Mouse (Mus musculus): Measurements from ENCODE around the gene Plekho2. TPM values are rescaled to one million over a fixed set of nuclear protein-coding genes. Genes with fewer than 3 reads are reported as not detected.

Gene Plekho2
- polyA plus RNA-seq, 1 experiment: 55.8 TPM

DNA sequence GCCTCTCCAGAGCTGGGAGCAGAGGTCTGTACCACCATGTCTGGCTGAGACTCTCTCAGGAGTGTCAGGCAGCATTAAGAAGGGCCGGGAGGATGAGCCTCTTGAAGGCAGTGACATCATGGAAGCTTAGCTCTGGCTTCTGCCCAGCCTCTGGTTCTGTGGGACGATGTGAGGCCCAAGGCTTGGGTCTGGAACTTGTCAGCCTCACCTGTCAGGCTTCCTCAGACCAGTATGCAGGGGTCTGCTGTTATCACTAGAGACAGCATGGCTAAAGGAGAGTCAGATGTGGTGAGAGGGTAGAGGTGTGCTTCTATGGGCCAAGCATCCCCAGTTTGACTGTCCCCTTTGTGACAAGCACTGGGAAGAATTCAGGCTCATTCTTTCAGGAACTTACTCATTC is 33.3 kb upstream of the Plekho2 start:
- no peak for DNase-seq (ENCODE audit: low read depth in 1 of 2, low spot score in 2 of 2)
- Histone ChIP-seq H3K27me3 (ENCODE audit: control insufficient read depth, insufficient read depth, low read length) (no peaks in the 10 kb centered on the region), H3K27ac (ENCODE audit: insufficient read depth, low read length) (no peak overlapping the region)

DNA sequence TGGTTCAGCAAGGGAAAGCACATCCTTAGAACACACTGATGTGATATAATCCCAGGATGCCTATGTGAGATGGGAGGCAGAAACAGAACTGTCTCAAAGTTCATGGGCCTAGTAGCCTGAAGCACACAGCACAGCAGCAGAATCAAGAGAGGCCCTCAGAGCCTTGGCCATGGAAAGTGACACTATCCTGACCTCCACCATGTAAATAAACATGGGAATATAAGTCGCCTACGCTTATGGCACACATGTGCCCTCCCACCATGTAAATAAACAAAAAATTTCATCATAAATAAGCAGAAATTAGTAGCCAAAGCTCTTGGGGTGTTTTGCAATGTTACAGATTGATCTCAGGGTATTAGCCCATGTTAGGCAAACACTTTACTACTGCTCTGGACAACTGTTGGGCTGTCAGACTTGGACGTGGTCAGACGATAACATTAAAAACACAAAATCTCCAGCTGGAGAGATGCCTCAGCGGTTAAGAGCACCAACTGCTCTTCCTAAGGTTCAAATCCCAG is 32.2 kb upstream of the Plekho2 start:
- DNase-seq (ENCODE audit: low read depth in 1 of 2, low spot score in 2 of 2): no peak
- H3K4me1 ChIP-seq (ENCODE audit: control insufficient read depth, insufficient read depth, insufficient read length): no peaks in the 10 kb centered on the region
- no peaks in the 10 kb centered on the region for H3K27me3 ChIP-seq (ENCODE audit: control insufficient read depth, insufficient read depth, low read length)
- H3K27ac ChIP-seq (ENCODE audit: insufficient read depth, low read length): no peak overlapping the region
- TF ChIP-seq CTCF (IDR thresholded peaks at IDR 0.05; ENCODE audit: extremely low read depth, insufficient read depth, insufficient read length, insufficient replicate concordance) (no peak), POLR2A (IDR thresholded peaks at IDR 0.05; ENCODE audit: low read depth, low read length) (no peak)
- WGBS: 90% methylated on average over 5 of the region's 5 CpGs
- no peak overlapping the region for H3K4me3 ChIP-seq (ENCODE audit: extremely low read depth, insufficient read depth, insufficient read length)
- H3K36me3 ChIP-seq (ENCODE audit: control insufficient read depth, insufficient read depth, low read length): no peaks in the 10 kb centered on the region

More for the DNA sequence above, 33.3 kb upstream of the Plekho2 start:
- no peaks in the 10 kb centered on the region for H3K4me1 ChIP-seq (ENCODE audit: control insufficient read depth, insufficient read depth, insufficient read length)
- TF ChIP-seq CTCF (IDR thresholded peaks at IDR 0.05; ENCODE audit: extremely low read depth, insufficient read depth, insufficient read length, insufficient replicate concordance) (no peak), POLR2A (IDR thresholded peaks at IDR 0.05; ENCODE audit: low read depth, low read length) (no peak)
- WGBS: 87% methylated on average over 2 of the region's 2 CpGs
- H3K36me3 ChIP-seq (ENCODE audit: control insufficient read depth, insufficient read depth, low read length): no peaks in the 10 kb centered on the region
- no peak overlapping the region for H3K4me3 ChIP-seq (ENCODE audit: extremely low read depth, insufficient read depth, insufficient read length)

DNA sequence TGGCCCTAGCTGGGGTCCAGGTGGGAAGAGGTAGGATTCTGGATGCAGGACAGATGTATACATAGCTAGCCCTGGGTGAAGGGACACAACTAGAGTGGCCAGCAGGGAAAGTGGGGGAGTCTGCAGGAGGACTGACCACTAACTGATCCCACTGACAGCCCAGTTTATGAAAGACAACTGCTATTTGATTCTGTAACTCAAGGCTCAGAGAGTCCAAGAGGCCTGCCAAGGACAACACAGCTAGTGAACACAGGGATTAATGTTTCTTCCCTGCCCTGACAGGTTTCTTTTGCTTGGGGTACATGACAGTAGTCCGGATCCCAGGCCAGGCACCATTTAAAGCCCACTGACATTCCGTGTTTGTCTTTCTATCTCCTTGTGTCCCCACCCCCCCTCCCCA is 27.3 kb upstream of the Plekho2 start:
- no peaks in the 10 kb centered on the region for H3K36me3 ChIP-seq (ENCODE audit: control insufficient read depth, insufficient read depth, low read length)
- no peak overlapping the region for H3K27ac ChIP-seq (ENCODE audit: insufficient read depth, low read length)
- DNase-seq (ENCODE audit: low read depth in 1 of 2, low spot score in 2 of 2): no peak
- no peak for TF ChIP-seq CTCF (IDR thresholded peaks at IDR 0.05; ENCODE audit: extremely low read depth, insufficient read depth, insufficient read length, insufficient replicate concordance)
- no peak for TF ChIP-seq POLR2A (IDR thresholded peaks at IDR 0.05; ENCODE audit: low read depth, low read length)
- H3K27me3 ChIP-seq (ENCODE audit: control insufficient read depth, insufficient read depth, low read length): no peaks in the 10 kb centered on the region
- no peaks in the 10 kb centered on the region for H3K4me1 ChIP-seq (ENCODE audit: control insufficient read depth, insufficient read depth, insufficient read length)
- H3K4me3 ChIP-seq (ENCODE audit: extremely low read depth, insufficient read depth, insufficient read length): no peak overlapping the region
- 96% methylated on average over 2 of the region's 2 CpGs for WGBS

DNA sequence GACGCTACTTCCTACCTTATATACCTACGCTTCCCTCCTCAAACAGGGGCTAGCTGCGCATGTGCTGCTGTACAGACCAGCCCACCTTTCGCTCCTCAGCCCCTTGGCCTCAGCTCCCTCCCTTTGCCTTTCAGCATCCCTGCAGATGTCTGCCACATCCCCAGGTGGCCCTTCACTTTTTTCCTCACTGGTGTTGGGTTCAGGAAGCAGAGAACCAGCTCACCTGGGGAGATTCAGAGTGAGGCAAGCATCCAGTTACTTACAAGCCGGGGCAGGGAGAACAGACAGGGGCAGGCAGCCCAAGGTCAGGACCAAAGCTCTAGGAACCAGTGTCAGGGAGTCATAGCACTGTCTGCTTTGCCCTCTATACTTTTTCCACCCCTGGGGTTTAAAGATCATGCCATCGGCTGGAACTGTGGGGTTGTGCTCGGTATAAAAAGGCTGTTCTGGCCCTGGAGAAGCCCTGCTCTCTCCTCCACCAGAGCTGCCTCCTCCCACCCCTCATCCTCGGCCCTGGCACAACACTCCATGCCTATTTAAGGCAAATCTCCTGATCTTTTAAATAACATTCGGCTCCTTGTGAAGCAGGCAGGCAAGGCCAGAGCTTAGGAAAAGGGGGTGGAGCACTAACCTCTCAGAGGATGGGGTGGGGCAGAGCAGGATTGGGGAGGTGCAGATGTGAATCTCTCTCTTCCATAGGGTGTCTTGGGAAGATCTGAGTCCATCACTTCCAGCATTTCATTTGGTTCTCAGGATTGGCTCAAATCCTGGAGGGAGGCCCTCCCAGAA is 26.7 kb upstream of the Plekho2 start:
- Histone ChIP-seq H3K27me3 (ENCODE audit: control insufficient read depth, insufficient read depth, low read length) (no peaks in the 10 kb centered on the region), H3K4me3 (ENCODE audit: extremely low read depth, insufficient read depth, insufficient read length) (no peak overlapping the region), H3K36me3 (ENCODE audit: control insufficient read depth, insufficient read depth, low read length) (no peaks in the 10 kb centered on the region), H3K27ac (ENCODE audit: insufficient read depth, low read length) (no peak overlapping the region), H3K4me1 (ENCODE audit: control insufficient read depth, insufficient read depth, insufficient read length) (no peaks in the 10 kb centered on the region)
- DNase-seq (ENCODE audit: low read depth in 1 of 2, low spot score in 2 of 2): no peak
- TF ChIP-seq CTCF (IDR thresholded peaks at IDR 0.05; ENCODE audit: extremely low read depth, insufficient read depth, insufficient read length, insufficient replicate concordance) (no peak), POLR2A (IDR thresholded peaks at IDR 0.05; ENCODE audit: low read depth, low read length) (no peak)
- WGBS: 84% methylated on average over 9 of the region's 9 CpGs

DNA sequence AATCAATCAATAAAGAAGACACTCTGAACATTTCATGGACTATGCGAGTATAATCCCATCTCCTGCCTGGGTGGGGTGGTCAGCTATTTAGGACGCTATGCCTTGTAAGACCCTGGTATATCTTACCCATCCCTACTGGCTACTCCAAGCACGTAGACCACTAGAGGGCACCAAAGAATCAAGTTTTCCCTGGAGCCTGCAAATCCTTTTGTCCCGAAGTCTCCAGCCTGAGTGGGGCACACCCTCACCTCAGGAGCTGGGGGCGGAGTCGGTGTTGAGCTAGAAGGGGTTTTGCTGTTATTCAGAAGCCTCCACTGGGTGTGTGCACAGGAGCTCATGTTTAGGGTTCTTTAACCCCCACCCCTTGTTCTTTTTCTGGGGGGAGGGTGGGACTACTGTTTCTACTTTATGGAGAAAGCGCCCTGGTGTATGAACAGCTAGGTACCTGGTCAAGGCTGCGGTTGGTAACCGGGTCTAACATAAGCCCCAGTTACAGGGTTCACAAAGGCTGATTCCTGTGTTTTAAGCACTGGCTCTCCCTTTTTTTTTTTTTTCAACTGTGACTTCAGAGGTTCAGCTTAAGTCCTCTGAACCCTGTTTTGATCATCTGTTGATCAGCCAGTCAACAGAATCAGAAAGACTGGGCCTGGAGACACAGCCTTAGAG is 25.8 kb upstream of the Plekho2 start:
- WGBS: 20% methylated on average over 9 of the region's 9 CpGs
- Histone ChIP-seq H3K27ac (ENCODE audit: insufficient read depth, low read length) (no peak overlapping the region), H3K36me3 (ENCODE audit: control insufficient read depth, insufficient read depth, low read length) (no peaks in the 10 kb centered on the region), H3K27me3 (ENCODE audit: control insufficient read depth, insufficient read depth, low read length) (no peaks in the 10 kb centered on the region), H3K4me3 (ENCODE audit: extremely low read depth, insufficient read depth, insufficient read length) (no peak overlapping the region), H3K4me1 (ENCODE audit: control insufficient read depth, insufficient read depth, insufficient read length) (no peaks in the 10 kb centered on the region)
- no peak for DNase-seq (ENCODE audit: low read depth in 1 of 2, low spot score in 2 of 2)
- TF ChIP-seq CTCF (IDR thresholded peaks at IDR 0.05; ENCODE audit: extremely low read depth, insufficient read depth, insufficient read length, insufficient replicate concordance) (peak; percentile 43; the same call in 1 of the 2 replicates), POLR2A (IDR thresholded peaks at IDR 0.05; ENCODE audit: low read depth, low read length) (no peak)

DNA sequence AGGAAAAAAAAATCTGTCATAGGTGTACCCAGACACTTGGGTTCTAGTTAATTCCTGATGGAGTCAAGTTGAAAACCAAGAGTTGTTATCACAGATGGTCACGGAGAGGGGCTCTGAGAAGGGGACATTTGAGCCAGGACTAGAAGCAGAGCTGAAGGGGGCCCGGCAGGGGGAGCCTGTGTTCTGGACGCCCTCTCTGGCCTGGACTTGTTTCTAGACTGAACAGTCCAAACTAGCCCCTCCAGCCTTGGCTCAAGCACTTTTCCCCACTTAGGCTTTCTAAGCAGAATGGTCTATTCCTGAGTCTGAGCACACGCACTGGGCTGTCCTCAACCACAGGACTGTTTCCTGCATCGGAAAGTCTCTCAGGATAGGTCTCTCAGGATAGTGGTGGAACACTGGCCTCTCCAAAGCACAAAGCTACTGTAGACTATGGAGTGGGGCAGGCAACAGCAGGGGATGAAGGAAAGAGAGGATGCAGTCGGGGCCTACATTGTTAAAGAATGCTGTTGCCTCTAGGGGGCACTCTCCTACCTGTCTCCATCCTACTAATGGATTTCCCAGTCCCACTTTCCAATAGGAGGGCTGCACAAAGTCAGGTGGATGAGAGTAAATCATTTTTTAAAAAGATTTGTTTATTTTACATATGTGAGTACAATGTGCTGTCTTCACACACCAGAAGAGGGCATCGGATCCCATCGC is 23.7 kb upstream of the Plekho2 start:
- no peaks in the 10 kb centered on the region for H3K4me1 ChIP-seq (ENCODE audit: control insufficient read depth, insufficient read depth, insufficient read length)
- no peaks in the 10 kb centered on the region for H3K36me3 ChIP-seq (ENCODE audit: control insufficient read depth, insufficient read depth, low read length)
- H3K4me3 ChIP-seq (ENCODE audit: extremely low read depth, insufficient read depth, insufficient read length): no peak overlapping the region
- TF ChIP-seq POLR2A (IDR thresholded peaks at IDR 0.05; ENCODE audit: low read depth, low read length) (no peak), CTCF (IDR thresholded peaks at IDR 0.05; ENCODE audit: extremely low read depth, insufficient read depth, insufficient read length, insufficient replicate concordance) (peak; percentile 13; the same call in 1 of the 2 replicates)
- H3K27ac ChIP-seq (ENCODE audit: insufficient read depth, low read length): no peak overlapping the region
- 66% methylated on average over 8 of the region's 8 CpGs for WGBS
- no peaks in the 10 kb centered on the region for H3K27me3 ChIP-seq (ENCODE audit: control insufficient read depth, insufficient read depth, low read length)
- no peak for DNase-seq (ENCODE audit: low read depth in 1 of 2, low spot score in 2 of 2)

Data from spleen, adult 2 months (tissue).